Comparison of ENCODE assay signal across 9 mouse cellular contexts in the genomic region with DNA sequence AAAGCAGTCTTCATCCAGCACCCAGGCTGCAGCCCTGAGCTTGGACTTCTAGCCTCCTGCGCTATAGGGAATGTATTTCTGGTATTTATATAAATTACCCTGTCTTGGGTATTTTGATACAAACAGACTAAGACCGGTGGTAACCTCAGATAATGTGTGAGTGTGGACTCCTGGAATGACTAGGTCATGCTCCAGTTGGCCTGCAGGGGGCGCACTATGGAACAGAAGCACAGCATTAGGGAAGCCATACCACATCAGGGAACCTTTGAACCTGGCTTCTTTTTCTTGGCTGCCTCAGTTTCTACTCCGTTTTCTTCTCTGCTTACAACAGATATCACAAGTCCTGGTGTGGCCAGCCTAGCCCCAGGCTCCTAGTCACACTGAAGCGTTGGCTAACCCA. TPM values are rescaled to one million over a fixed set of nuclear protein-coding genes. Genes with fewer than 3 reads are reported as not detected.
A peak's percentile ranks its signal among the peaks of the same experiment; 100 is the strongest.
DNase-seq lines count a peak whose midpoint lies in the region; ATAC-seq lines count a peak whose summit lies in the region.
"Had no signal": no experiment of that assay in that cellular context is flagged by ENCODE, and none has a peak within 500 bp of the region (broad histone marks: within the 10 kb centered on the region; RNA-seq: fewer than 3 reads in every experiment).

No protein-coding gene starts in this region.

- peak; percentile 29 for DNase-seq in CD4-positive, CD25-positive, alpha-beta regulatory T cell, adult 2 months (ENCODE audit: low read depth, low spot score)
- peak; percentile 23 for DNase-seq in kidney, postnatal 10 days
- no peak for DNase-seq in kidney, postnatal 14 days
- peak; percentile 34 for DNase-seq in c-Kit-positive CD71-positive TER-119-positive erythroid progenitor cells, embryonic 14.5 days (ENCODE audit: low spot score)
- peak; percentile 21 for DNase-seq in naive thymus-derived CD4-positive, alpha-beta T cell, adult 2 months (ENCODE audit: low read depth)
- DNase-seq in urinary bladder, postnatal 4 days (ENCODE audit: low spot score in 2 of 2), result no peak
- DNase-seq: embryo, embryonic 11 days had no signal

- no peak for ATAC-seq in CD4-positive, CD25-positive, alpha-beta regulatory T cell, adult 4 months
- ATAC-seq in frontal cortex, adult (ENCODE audit: low TSS enrichment), result no peak

RNA-seq across cellular contexts. Expression of gene Foxi2, which starts 33.2 kb away (rescaled TPM):
- polyA plus RNA-seq in CD4-positive, CD25-positive, alpha-beta regulatory T cell, adult 4 months (2017; shearing (Covaris generic)), result not detected

Comparison
In these comparisons a context has a peak if more than half of its experiments do, and no peak if none do; other contexts are left out.
1. DNase-seq: peak in CD4-positive, CD25-positive, alpha-beta regulatory T cell, adult 2 months (single experiment), kidney, postnatal 10 days (single experiment), c-Kit-positive CD71-positive TER-119-positive erythroid progenitor cells, embryonic 14.5 days (single experiment) and naive thymus-derived CD4-positive, alpha-beta T cell, adult 2 months (single experiment); none in kidney, postnatal 14 days (single experiment) and urinary bladder, postnatal 4 days (0 of 2).